Mouse (Mus musculus) heart, embryonic 13.5 days (tissue): ENCODE results near the gene Etl4. TPM values are rescaled to one million over a fixed set of nuclear protein-coding genes. Genes with fewer than 3 reads are reported as not detected.
"Not testable (repeated sequence)": the region's sequence is repeated elsewhere in the genome, so short reads cannot be mapped to it uniquely, and the experiment has no call there.

Source experiments
- ATAC-seq: fragments of 200-750 bp; cut with Nextera tagmentation; 2 replicates; pipeline ENCODE4 v1.8.0; 2017; ENCODE audit warnings: moderate TSS enrichment; ENCODE audit not compliant: insufficient number of reproducible peaks, low FRiP score, low TSS enrichment; ENCODE audit errors: extremely low read depth
- H3K27ac ChIP-seq: fragments of 300-500 bp; sonication (generic); replicated peaks from 2 replicates; pipeline ENCODE4 v1.5.1; 2015; ENCODE audit warnings: moderate library complexity, mild to moderate bottlenecking, inconsistent platforms
- H3K27me3 ChIP-seq: fragments of 300-500 bp; sonication (generic); replicated peaks from 2 replicates; pipeline ENCODE4 v1.6.1; 2015; ENCODE audit warnings: mild to moderate bottlenecking, inconsistent platforms
- H3K36me3 ChIP-seq: fragments of 300-500 bp; sonication (generic); 2 replicates; pipeline ENCODE4 v1.6.1; 2015; ENCODE audit warnings: mild to moderate bottlenecking, inconsistent platforms
- H3K4me1 ChIP-seq: fragments of 300-500 bp; sonication (generic); 2 replicates; pipeline ENCODE4 v1.6.1; 2015; ENCODE audit warnings: inconsistent platforms
- H3K4me2 ChIP-seq: fragments of 300-500 bp; sonication (generic); 2 replicates; pipeline ENCODE4 v1.6.1; 2015; ENCODE audit warnings: inconsistent platforms, mild to moderate bottlenecking, moderate library complexity
- H3K4me3 ChIP-seq: fragments of 300-500 bp; sonication (generic); 2 replicates; pipeline ENCODE4 v1.5.1; 2015; ENCODE audit warnings: moderate library complexity, mild to moderate bottlenecking, inconsistent platforms
- H3K9ac ChIP-seq: fragments of 300-500 bp; sonication (generic); 2 replicates; pipeline ENCODE4 v1.6.1; 2015; ENCODE audit warnings: inconsistent platforms, mild to moderate bottlenecking, moderate library complexity
- H3K9me3 ChIP-seq: fragments of 300-500 bp; sonication (generic); 2 replicates; pipeline ENCODE4 v1.6.1; 2016; ENCODE audit warnings: inconsistent platforms
- WGBS: fragments of 180-500 bp; shearing (Covaris S2); methylation state at CpG from one replicate; pipeline ENCODE4 v1.1.7; 2015; ENCODE audit warnings: mixed read lengths; 5-methylcytosine and 5-hydroxymethylcytosine counted together
- polyA plus RNA-seq: library from polyadenylated mRNA; unstranded; fragments of >200 nt; fragmentation: Nextera tagmentation; extraction: Ambion mirVana; gene quantifications from 2 replicates; pipeline ENCODE4 v1.2.1, GENCODE M21; 2015

The Etl4 gene
- polyA plus RNA-seq, 1 experiment from 2014 or later: 8.4 TPM

DNA sequence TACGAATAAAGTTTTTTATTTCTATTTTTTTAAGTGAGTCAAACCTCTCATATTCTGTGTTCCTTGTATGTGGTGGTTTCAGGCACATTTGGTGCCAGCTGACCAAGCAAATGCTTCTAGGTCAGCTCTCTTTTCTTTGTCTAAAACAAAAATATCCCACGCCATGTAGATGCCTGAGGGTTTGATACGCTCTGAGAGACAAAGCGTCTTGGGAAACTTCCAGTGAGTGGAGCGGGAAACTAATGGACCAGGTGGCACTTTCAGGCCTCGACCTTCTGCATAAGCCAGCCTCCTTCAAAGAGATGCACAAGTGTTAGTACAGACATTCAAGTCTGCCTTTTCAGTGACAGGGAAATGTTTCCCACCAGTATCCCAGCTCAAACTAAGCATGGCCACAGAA, 426.6 kb downstream of the Etl4 start:
- Histone ChIP-seq H3K9ac (no peak overlapping the region), H3K36me3 (no peaks in the 10 kb centered on the region), H3K4me3 (no peak overlapping the region), H3K4me2 (no peak overlapping the region), H3K27ac (no peak overlapping the region), H3K27me3 (no peaks in the 10 kb centered on the region), H3K9me3 (no peaks in the 10 kb centered on the region), H3K4me1 (peaks cover 5% of the 10 kb centered on the region; the same call in 1 of the 2 replicates)
- no peak for ATAC-seq
- 83% methylated on average over 6 of the region's 6 CpGs for WGBS

DNA sequence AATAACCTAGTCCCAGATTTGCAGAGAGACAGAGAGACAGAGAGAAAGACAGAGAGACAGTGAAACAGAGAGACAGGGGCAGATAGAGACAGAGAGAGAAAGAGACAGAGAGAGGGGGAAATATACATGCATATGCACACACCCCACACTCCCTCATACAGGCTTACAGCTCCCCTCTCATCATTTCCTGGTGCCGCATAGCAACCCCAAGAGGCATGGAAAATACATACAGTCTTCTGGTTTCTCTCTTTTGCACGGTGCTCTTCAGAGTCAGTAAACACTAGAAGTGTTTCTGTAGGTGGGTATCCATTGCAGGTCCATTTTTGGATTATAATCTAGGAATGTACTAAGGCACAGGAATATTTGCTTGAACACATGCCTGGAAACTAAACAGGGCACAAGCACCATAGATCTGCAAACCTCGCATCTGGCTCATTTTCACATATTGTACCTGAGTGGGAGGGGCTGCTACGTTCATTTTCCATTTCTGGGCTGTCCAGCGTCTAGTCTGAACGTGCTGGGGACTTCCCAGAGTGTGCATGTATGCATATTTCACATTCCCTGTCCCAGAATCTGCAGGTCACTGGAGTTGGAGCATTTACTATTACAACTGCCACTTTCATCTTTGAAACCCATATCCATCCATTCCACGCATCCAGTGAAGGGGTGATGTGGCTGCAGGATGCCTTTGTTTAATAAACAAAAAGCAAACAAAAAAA, 429.6 kb downstream of the Etl4 start:
- Histone ChIP-seq H3K9ac (no peak overlapping the region), H3K4me2 (peak overlapping the region; percentile 61), H3K27me3 (no peaks in the 10 kb centered on the region), H3K27ac (no peak overlapping the region), H3K4me1 (peaks cover 5% of the 10 kb centered on the region; the same call in 1 of the 2 replicates), H3K4me3 (peak overlapping the region; percentile 28), H3K9me3 (no peaks in the 10 kb centered on the region), H3K36me3 (no peaks in the 10 kb centered on the region)
- WGBS: 49% methylated on average over 7 of the region's 7 CpGs
- no peak for ATAC-seq

DNA sequence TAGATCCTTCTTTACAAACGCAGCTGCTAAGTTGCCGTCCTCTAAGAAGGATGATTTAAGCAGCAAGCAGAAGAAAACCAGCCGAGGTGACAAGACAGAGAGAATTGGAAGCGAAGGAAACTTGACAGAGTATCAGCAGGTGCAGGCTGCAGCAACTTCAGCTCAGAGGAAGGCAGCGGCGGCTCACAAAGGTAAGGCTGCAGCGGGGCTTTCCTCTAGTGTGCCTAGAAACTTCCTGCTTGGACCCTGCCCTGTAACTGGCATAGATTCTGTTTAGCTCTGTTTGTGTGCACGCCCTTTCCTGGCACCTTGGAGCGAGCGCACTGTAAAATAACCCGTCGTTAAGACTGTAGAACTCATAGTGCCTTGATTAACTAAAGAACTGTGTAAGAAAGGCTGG, 430.3 kb downstream of the Etl4 start:
- peak overlapping the region; percentile 28 for H3K4me3 ChIP-seq
- 38% methylated on average over 12 of the region's 12 CpGs for WGBS
- H3K4me2 ChIP-seq: peak overlapping the region; percentile 61
- peaks cover 5% of the 10 kb centered on the region; the same call in 1 of the 2 replicates for H3K4me1 ChIP-seq
- H3K27ac ChIP-seq: no peak overlapping the region
- H3K9me3 ChIP-seq: no peaks in the 10 kb centered on the region
- H3K36me3 ChIP-seq: no peaks in the 10 kb centered on the region
- H3K9ac ChIP-seq: peak overlapping the region; percentile 34; the same call in 1 of the 2 replicates
- no peak for ATAC-seq
- H3K27me3 ChIP-seq: no peaks in the 10 kb centered on the region

- WGBS: 70% methylated on average over 3 of the region's 3 CpGs
- Histone ChIP-seq H3K36me3 (no peaks in the 10 kb centered on the region), H3K9me3 (no peaks in the 10 kb centered on the region), H3K4me2 (no peak overlapping the region), H3K9ac (no peak overlapping the region), H3K27me3 (no peaks in the 10 kb centered on the region), H3K4me3 (no peak overlapping the region), H3K4me1 (no peaks in the 10 kb centered on the region), H3K27ac (no peak overlapping the region)
- ATAC-seq: no peak
These were observed 437.3 kb downstream of the Etl4 start for GRCm38 (mm10) chr2:20346873-20347272.

GRCm38 (mm10) chr2:20349268-20349667, 439.7 kb downstream of the Etl4 start:
- WGBS: 79% methylated on average over 5 of the region's 5 CpGs
- no peak for ATAC-seq

GRCm38 (mm10) chr2:20352796-20353195, 443.2 kb downstream of the Etl4 start:
- Histone ChIP-seq H3K36me3 (no peaks in the 10 kb centered on the region), H3K27me3 (no peaks in the 10 kb centered on the region), H3K27ac (no peak overlapping the region), H3K4me2 (no peak overlapping the region), H3K4me3 (no peak overlapping the region), H3K4me1 (no peaks in the 10 kb centered on the region), H3K9me3 (no peaks in the 10 kb centered on the region), H3K9ac (no peak overlapping the region)
- ATAC-seq: no peak

More at GRCm38 (mm10) chr2:20349268-20349667, 439.7 kb downstream of the Etl4 start:
- Histone ChIP-seq H3K9me3 (no peaks in the 10 kb centered on the region), H3K9ac (no peak overlapping the region), H3K4me2 (no peak overlapping the region), H3K27me3 (no peaks in the 10 kb centered on the region), H3K4me1 (no peaks in the 10 kb centered on the region), H3K4me3 (no peak overlapping the region), H3K36me3 (no peaks in the 10 kb centered on the region), H3K27ac (no peak overlapping the region)

DNA sequence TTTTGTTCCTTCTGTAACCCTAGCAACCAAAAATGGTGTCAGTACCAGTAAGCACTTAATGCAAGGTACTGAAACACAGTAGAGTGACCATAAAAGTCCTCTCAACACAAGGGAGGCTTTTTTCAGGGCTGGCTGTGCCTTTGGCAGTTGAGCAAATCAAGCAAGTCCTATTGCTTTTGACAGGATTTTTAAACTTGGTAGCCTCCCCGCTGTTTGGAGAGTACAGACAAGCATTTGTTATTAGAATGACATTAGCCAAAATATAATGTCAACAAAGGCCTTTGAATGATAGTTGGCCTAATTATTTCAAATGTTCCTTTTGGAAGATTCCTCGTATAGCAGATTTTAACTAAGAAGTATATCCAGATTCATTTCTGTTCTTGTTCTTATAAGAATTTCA, 467.4 kb downstream of the Etl4 start:
- Histone ChIP-seq H3K27me3 (no peaks in the 10 kb centered on the region), H3K4me1 (no peaks in the 10 kb centered on the region), H3K27ac (no peak overlapping the region), H3K9me3 (no peaks in the 10 kb centered on the region), H3K9ac (no peak overlapping the region), H3K4me2 (no peak overlapping the region), H3K36me3 (no peaks in the 10 kb centered on the region), H3K4me3 (no peak overlapping the region)
- 69% methylated on average over 2 of the region's 2 CpGs for WGBS
- no peak for ATAC-seq

DNA sequence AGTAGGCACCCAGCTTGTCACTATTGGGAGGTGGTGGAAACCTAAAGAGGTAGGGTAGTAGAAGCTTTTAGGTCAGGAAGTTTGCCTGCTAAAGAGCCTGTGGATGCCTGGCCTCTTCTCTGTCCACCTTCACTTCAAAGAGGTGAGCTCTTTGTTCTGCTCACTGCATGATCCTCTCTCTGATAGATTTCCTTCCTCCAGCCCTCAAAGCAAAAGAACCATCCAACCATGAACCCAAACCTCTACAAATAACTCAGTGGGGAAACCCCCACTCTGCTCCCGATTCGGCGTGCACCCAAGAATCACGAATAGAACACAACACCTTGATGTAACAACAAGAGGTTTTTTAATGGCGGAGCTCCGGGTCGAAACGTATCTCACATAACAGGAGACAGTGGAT, 471.3 kb downstream of the Etl4 start:
- H3K9me3 ChIP-seq, H3K36me3 ChIP-seq, H3K4me3 ChIP-seq, H3K4me2 ChIP-seq, H3K9ac ChIP-seq, H3K27ac ChIP-seq, H3K4me1 ChIP-seq, ATAC-seq, H3K27me3 ChIP-seq: not testable (repeated sequence)
- WGBS: 87% methylated on average over 5 of the region's 8 CpGs

- peaks cover 32% of the 10 kb centered on the region for H3K4me1 ChIP-seq
- no peak overlapping the region for H3K9ac ChIP-seq
- no peaks in the 10 kb centered on the region for H3K27me3 ChIP-seq
- H3K27ac ChIP-seq: peak overlapping the region; percentile 65
- no peak overlapping the region for H3K4me2 ChIP-seq
- H3K4me3 ChIP-seq: no peak overlapping the region
- H3K9me3 ChIP-seq: no peaks in the 10 kb centered on the region
- ATAC-seq: no peak
- no peaks in the 10 kb centered on the region for H3K36me3 ChIP-seq
These were observed 484.5 kb downstream of the Etl4 start for GRCm38 (mm10) chr2:20394083-20394482.

DNA sequence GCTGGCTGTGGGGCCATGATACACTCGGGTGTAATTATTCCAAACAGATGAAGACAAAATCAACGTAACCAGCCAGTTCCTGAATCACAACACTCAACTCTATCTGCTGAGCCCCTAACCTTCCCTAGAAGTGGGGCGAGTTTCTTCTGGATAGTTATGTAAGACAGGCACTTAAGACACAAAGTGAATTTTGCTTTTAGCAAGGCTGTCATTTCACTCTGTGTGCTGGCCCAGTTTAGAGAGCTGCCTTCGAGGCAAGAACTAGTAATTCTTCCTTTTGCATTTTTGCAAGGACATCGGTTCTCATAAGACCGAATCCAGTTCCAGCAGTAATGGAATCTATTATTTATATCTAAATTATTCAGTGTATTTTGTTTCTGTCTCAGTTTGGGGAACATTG, 487.4 kb downstream of the Etl4 start:
- no peaks in the 10 kb centered on the region for H3K27me3 ChIP-seq
- H3K4me2 ChIP-seq: no peak overlapping the region
- WGBS: 82% methylated on average over 6 of the region's 6 CpGs
- H3K36me3 ChIP-seq: no peaks in the 10 kb centered on the region
- H3K9ac ChIP-seq: no peak overlapping the region
- H3K4me3 ChIP-seq: no peak overlapping the region
- H3K27ac ChIP-seq: no peak overlapping the region
- H3K9me3 ChIP-seq: no peaks in the 10 kb centered on the region
- ATAC-seq: no peak
- peaks cover 32% of the 10 kb centered on the region for H3K4me1 ChIP-seq

DNA sequence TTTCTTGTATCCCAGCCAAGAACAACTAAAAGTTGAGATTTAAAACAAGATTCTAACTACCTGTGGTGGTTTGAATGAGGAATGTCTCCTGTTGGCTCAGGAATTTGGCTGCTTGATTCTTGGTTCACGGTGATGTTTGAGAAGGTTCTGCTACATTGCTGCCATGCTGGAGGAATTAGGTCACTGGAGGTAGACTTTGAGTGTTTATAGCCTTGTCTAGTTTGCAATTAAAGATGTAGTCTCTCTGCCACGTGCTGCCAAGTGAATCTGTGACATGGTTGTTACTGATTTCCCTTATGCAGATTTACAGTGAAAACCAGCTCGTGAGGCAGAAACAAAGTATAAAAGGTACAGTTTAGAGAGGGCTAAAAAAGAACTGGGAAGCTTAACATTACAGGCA, 491.0 kb downstream of the Etl4 start:
- Histone ChIP-seq H3K9ac (no peak overlapping the region), H3K36me3 (no peaks in the 10 kb centered on the region), H3K27me3 (no peaks in the 10 kb centered on the region), H3K4me3 (no peak overlapping the region), H3K4me2 (no peak overlapping the region), H3K4me1 (peaks cover 11% of the 10 kb centered on the region), H3K9me3 (no peaks in the 10 kb centered on the region), H3K27ac (no peak overlapping the region)
- no peak for ATAC-seq
- WGBS: 61% methylated on average over 3 of the region's 3 CpGs

GRCm38 (mm10) chr2:20404395-20404794, 494.8 kb downstream of the Etl4 start:
- no peak overlapping the region for H3K27ac ChIP-seq
- WGBS: 28% methylated on average over 1 of the region's 1 CpGs
- no peak overlapping the region for H3K9ac ChIP-seq
- no peaks in the 10 kb centered on the region for H3K9me3 ChIP-seq
- H3K4me1 ChIP-seq: no peaks in the 10 kb centered on the region
- no peak overlapping the region for H3K4me2 ChIP-seq
- no peaks in the 10 kb centered on the region for H3K27me3 ChIP-seq
- H3K36me3 ChIP-seq: no peaks in the 10 kb centered on the region
- H3K4me3 ChIP-seq: no peak overlapping the region
- ATAC-seq: no peak
